Mouse (Mus musculus): ENCODE results near the gene Dact3.

Gene Dact3

GRCm38 (mm10) chr7:16916342-16917265 is 41.5 kb downstream of the Dact3 start:
- no peak for DNase-seq (ENCODE audit: low spot score)

- no peak for DNase-seq (ENCODE audit: low spot score)
Measured at GRCm38 (mm10) chr7:16917447-16917846, 42.3 kb downstream of the Dact3 start.

DNA sequence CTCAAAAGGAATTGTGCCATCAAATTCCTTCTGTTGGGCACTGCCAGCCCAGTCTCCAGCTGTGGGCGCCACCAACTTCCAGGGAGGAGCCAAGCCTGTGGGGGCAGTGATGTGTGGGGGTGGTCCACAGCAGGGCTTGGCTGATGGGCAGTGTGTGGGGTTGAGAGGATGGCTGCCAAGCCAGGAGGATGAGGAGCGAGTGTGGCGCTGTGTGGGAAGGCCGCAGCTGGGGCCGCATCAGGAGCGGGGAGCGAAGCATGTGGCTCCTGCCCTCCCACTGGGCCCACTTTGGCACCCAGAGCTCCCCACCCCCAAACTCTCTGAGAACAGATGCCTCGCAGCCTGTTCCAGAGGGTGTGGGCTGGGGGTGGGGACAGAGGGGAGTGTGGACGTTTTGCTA is 42.9 kb downstream of the Dact3 start:
- DNase-seq (ENCODE audit: low spot score), result no peak

GRCm38 (mm10) chr7:16918670-16919069 is 43.6 kb downstream of the Dact3 start:
- no peak for DNase-seq (ENCODE audit: low spot score)

DNA sequence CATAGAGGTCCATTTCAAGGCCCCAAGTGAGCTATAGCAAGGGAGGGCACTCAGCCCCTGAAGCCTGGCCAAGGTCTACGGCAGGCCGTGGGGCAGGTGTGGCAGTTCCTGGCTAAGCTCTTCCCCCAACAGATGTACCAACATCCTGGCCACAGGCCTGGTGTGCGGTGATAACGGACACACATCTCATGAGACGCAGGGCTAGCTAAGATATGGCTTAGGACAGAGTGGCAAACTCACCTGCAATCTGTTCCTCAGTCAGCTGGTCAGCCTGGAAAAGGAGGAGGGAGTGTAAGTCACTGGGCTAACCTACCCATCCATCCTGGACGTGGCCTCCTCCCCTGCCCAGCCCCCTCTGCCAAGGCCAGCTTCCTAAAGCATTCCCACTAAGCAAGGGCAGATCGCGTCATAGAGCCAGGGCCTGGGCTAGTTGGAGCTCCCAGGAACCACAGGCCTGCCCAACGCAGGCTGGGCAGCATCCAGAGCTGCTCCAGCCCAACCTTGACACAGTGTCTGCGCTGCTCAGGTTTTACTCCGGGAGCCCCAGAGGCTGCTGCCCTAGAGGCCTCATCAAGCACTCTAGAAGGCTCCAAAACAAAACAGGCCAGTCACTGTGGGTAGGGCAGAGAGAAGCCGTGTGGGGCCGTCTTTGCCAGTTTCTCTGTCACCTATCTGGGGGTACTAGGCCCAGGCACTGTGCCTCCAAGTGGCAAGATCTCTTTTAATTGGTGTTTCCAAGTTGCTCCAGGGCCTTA is 44.5 kb downstream of the Dact3 start:
- peak; percentile 22 for DNase-seq (ENCODE audit: low spot score)

DNA sequence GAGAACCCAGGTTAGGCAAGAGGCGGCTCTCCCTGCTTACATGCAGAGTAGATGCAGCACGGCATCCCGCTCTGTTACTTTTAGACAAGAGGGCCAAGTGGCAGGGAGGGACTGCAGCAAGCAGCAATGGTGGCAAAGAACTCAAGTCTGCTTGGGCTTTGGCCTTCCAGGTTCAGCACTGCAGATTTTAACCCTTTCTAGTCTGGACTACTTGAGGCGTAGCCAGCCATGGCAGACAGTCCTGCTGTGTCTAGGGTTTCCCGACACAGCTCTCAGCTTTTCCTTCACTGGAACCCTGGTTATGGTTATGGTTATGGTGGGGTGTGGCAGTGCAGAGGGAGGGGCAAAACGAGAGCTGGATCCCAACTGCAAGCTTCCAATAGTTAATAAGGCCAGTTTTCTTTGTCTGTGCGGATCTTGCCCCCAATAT is 45.0 kb downstream of the Dact3 start:
- no peak for DNase-seq (ENCODE audit: low spot score)

DNA sequence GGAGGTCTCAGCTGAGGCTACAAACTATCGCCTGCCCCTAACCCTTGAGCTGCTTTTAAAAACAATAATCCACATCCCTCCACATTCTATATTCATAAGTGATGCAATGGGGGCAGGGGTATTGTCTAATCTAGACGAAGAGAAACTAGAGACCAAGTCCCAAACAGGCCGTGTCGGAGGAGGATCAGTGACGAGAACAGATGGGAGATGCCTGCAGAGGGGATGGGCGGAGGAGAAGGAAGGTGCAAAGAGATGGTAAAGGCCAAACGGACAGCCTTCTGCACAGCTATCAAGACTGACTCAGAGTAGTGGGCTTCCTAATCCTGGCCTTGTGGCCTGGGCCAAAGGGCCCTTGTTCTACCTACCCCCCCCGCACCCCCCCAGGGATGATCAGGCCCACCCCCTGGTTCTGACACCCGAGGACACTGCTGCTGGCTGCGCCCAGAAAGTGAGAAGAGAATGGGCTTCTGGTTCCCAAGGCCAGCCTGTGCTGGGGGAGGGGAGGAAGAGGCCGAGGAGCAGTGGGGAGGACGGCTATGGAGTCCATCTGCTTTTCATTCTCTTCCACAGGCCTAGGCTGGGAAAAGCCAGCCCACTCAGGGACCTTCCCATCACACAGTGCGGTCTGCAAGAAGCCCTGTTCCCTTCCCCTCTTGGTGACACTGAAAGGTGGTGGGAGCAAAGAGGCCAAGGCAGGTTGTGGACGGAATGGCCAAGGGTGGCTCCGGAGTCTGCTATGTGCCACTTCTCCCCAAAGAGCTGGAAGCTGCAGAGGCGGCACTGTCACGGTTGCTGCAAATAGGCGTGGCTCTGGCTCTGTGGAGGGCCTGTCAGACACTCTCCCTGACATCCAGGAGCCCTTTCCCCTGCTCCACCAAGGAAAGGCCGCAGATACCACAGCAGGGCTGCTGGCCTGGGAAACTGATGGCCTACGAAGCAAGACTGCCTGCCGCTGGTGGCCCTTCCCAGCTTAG is 46.0 kb downstream of the Dact3 start:
- peak; percentile 34 for DNase-seq (ENCODE audit: low spot score)

- DNase-seq (ENCODE audit: low spot score), result no peak
Measured at GRCm38 (mm10) chr7:16921881-16922335, 46.8 kb downstream of the Dact3 start.

DNA sequence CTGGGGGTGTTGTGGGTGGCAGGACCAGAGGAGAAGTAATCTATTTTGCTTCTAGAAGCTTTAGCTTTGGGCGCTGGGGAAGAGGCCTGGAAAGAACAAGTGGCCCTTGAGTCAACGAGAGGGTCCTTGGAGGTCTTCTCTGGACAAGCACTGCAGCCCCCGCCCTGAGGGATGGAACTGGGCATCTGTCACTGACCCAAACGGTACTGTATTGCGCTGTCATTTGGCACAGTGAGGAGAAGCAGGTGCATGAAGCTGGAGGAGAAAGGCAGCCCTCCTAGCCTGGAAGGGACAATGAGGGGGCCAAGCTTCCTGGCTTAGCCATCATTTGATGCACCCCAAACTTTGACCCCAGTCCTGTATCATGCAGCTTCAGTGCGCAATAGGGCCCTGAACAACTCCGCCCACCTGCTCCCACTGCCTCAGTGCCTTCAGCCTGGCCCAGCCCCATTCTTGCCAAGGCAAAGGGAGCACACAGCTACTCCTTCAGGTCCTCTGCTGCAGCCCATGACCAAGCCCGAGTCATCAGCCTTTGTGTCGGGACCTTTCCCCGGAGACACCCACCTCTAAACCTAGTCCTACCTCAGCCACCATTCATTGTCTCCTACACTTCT is 47.4 kb downstream of the Dact3 start:
- DNase-seq (ENCODE audit: low spot score), result peak; percentile 31

- no peak for DNase-seq (ENCODE audit: low spot score)
Measured at GRCm38 (mm10) chr7:16923283-16924036, 48.3 kb downstream of the Dact3 start.

- DNase-seq (ENCODE audit: low spot score), result peak; percentile 100
Measured at GRCm38 (mm10) chr7:16924037-16924834, 49.1 kb downstream of the Dact3 start, which contains the start of gene Calm3. Gene Calm3 (minus strand): TSS chr7:16924114.

- no peak for DNase-seq (ENCODE audit: low spot score)
Measured at GRCm38 (mm10) chr7:16928341-16928740, 53.2 kb downstream of the Dact3 start.

DNA sequence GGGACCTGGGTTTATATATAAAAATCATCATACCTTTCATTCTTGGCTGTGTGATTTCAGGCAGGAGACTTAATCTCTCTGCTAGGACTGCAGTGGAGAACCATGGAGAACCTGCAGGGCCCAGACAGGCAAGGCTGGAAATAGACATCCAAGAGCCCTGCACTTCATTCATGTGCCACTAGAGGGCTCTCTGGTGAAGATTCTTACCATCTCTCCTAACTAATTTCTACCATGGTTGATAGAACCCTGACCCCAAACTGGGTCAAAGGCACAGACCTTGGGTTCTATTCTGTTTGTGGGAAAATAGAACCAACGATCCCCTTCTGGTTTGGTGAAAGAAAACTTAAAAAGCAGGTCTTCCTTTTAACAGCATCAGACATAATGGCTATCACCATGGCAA is 55.7 kb downstream of the Dact3 start:
- peak; percentile 36 for DNase-seq (ENCODE audit: low spot score)

- DNase-seq (ENCODE audit: low spot score), result peak; percentile 60
Measured at GRCm38 (mm10) chr7:16931968-16932627, 57.0 kb downstream of the Dact3 start.

DNA sequence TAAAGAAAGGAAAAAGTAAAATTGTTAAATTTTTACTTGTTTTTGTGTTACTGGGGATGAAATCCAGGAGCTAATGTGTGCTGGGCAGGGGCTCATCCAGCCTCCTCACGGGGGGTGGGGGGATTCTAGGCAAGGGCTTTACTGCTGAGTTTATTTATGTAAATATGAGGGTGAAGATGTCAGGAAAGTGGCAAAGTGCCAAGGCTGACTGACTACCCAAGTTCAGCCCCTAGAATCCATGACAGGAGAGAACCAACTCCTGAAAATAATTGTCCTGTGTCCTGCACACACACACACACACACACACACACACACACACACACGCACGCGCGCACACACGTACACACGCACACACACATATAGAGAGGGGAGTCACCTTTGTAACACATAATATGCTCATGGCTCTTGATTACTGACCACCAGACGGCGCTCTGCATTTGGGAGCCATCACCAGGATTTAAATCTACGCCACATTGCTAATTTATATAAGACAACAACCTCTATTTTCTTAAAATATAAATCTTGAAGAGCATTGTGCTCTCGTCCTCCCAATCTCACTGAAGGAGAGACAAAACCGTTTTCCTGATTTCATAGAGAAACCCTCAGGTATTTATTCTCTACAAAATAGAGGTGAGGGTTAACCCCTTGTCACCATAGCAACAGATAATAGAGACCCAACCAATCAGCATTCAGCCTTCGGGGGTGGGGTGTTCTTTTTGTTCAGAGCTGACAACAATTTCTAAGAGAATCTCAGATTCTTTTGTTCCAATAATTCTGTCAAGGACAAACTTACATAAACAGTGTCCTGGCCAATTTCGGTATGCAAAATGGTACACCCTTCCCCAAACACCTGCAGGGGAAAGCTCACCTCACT is 57.8 kb downstream of the Dact3 start:
- no peak for DNase-seq (ENCODE audit: low spot score)
